Mouse (Mus musculus): ENCODE measurements around the gene Kcnj13. TPM values are rescaled to one million over a fixed set of nuclear protein-coding genes. Genes with fewer than 3 reads are reported as not detected.
A peak's percentile ranks its signal among the peaks of the same experiment; 100 is the strongest.

Kcnj13 gene
- under 1 TPM in 1 of 2 experiments, not detected in 1; 0.25 TPM for total RNA-seq (2021)
- long read RNA-seq, experiment 1, result 0 reads
- long read RNA-seq, experiment 2, result 0 reads

GRCm38 (mm10) chr1:87394594-87394993 lies at the start of gene Kcnj13:
TSS of gene Kcnj13 (minus strand) at chr1:87394729.
- no peak for TF ChIP-seq CTCF (IDR thresholded peaks at IDR 0.05)
- Histone ChIP-seq H3K4me3 (no peak within 1 kb of the TSS), H3K27ac (no peak within 1 kb of the TSS)
- no peak for DNase-seq
- intact Hi-C loops (cut with DNase I), result no loop called here

- no peak for DNase-seq
- TF ChIP-seq CTCF (IDR thresholded peaks at IDR 0.05), result no peak
- Histone ChIP-seq H3K4me3 (no peak overlapping the region), H3K27ac (no peak overlapping the region)
- intact Hi-C loops (cut with DNase I), result no loop called here
These were observed 42.1 kb upstream of the Kcnj13 start for GRCm38 (mm10) chr1:87436583-87436982.

GRCm38 (mm10) chr1:87435125-87435524 lies 40.6 kb upstream of the Kcnj13 start:
- Histone ChIP-seq H3K27ac (peak overlapping the region; percentile 35; the same call in 1 of the 2 replicates), H3K4me3 (no peak overlapping the region)
- DNase-seq, result no peak
- no peak for TF ChIP-seq CTCF (IDR thresholded peaks at IDR 0.05)
- intact Hi-C loops (cut with DNase I), result no loop called here

DNA sequence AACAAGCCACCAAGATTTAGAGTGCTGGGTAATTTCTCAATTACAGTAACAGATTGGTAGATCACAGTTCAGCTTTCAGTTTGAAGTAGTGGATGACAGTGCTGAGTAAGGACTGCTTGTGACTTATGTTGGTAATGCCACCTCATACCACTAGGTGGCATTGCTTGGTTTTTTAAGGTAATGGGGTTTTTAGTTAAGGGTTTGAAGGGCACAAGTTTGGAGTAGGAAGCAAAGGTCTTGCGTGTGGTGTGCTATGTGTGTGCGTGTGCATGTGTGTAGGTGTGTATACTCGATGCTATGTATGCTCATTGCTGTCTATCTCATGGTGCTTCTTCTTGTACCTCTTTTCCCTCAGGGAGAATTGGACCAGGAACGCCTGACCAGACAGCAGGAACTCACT lies 24.2 kb upstream of the Kcnj13 start:
- no peak overlapping the region for H3K27ac ChIP-seq
- intact Hi-C loops (cut with DNase I), result no loop called here
- TF ChIP-seq CTCF (IDR thresholded peaks at IDR 0.05), result peak; percentile 76
- DNase-seq, result no peak
- H3K4me3 ChIP-seq, result no peak overlapping the region

GRCm38 (mm10) chr1:87409380-87409779 lies 14.9 kb upstream of the Kcnj13 start:
- intact Hi-C loops (cut with DNase I), result no loop called here

GRCm38 (mm10) chr1:87406012-87406411 lies 11.5 kb upstream of the Kcnj13 start:
- TF ChIP-seq CTCF (IDR thresholded peaks at IDR 0.05), result no peak
- no peak overlapping the region for H3K4me3 ChIP-seq
- no peak for DNase-seq
- H3K27ac ChIP-seq, result no peak overlapping the region
- intact Hi-C loops (cut with DNase I), result no loop called here

More at GRCm38 (mm10) chr1:87409380-87409779, 14.9 kb upstream of the Kcnj13 start:
- Histone ChIP-seq H3K27ac (no peak overlapping the region), H3K4me3 (no peak overlapping the region)
- no peak for TF ChIP-seq CTCF (IDR thresholded peaks at IDR 0.05)
- no peak for DNase-seq

DNA sequence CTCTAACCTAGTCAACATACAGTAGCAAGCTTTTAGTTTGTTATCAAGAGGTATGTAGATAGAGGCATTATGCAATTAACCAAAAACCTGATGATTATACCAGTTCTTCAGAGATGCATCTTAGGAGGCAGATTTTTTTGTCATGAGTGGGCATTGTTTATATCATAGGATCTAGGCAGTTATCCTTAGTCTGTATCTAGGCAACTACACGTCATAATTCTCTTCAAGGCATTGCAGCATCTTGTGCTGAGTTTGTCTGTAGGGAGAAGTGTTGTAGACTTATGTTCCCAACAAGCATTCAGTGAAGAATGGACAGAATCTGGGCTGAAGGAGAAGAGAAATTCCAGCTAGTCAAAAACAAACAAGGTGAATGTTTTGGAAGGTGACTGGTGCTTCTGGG lies 10.2 kb upstream of the Kcnj13 start:
- no peak for TF ChIP-seq CTCF (IDR thresholded peaks at IDR 0.05)
- intact Hi-C loops (cut with DNase I), result no loop called here

DNA sequence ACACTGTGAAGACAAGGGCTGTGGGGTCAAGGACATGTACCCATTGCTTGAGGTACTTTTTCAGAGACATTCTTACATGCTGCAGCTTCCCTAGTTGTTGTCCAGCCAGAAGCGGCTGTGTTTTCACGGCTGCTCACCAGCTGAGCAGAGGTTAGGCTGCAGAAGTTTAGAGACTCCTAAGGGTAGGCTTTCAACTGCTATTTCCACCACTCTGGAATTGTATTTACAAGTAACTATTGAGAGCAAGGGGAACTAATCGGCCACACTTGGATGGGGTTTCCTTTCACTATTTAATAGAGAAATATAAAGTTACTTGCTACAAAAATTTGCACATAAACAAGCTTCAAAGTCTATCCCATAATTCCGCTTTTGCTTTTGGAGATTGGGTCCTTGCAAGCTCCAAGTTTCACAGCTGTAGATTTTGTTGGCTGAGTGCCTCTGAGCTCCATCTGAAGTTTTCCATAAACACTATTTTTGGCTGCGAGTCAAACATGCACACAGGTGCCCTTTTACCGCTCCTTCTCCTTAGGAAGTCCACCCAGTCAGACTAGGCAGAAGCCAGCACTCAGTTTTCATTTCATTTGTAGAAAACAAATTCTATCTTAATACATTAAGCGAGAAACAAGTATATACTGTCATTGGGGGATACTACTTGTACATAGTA lies 2.5 kb upstream of the Kcnj13 start:
- H3K27ac ChIP-seq, result no peak overlapping the region
- intact Hi-C loops (cut with DNase I), result no loop called here
- DNase-seq, result no peak
- TF ChIP-seq CTCF (IDR thresholded peaks at IDR 0.05), result no peak
- no peak overlapping the region for H3K4me3 ChIP-seq

More for the DNA sequence above, 10.2 kb upstream of the Kcnj13 start:
- DNase-seq, result no peak
- Histone ChIP-seq H3K27ac (no peak overlapping the region), H3K4me3 (no peak overlapping the region)

DNA sequence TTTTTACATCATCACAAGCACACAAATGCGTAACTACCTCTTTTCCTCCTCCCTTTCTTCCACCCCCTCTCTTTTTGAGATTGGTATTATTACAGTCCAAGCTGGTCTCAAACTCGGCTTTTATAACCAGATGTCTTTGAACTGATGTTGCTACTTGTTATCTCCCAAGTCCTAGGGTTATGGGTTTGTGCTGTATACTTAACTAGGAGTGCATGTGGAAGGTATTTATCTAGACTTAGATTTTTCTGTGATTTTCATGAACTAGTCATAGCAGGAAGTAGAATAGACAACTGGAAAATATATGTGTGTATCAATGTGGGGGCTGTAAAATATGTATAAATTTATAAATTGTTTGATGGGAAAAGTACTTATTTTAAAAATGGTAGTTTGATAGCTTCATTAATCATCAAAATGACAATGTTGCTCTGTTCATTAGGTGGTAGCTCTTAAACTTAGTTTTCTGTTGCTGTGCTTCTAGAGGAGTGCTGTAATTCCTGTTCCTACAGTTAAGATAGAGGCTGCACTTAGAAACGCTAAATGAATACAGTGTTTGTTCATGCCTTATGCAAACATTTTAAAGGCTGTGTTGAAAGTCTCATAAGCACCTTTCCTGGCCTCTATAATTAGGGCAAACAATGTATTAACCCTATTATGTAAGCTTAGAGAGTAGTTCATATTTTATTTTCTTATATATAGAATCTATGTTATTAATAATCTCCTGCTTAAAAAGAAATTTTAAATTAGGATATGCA lies 909 bp downstream of the Kcnj13 start:
- DNase-seq, result no peak
- H3K27ac ChIP-seq, result no peak overlapping the region
- intact Hi-C loops (cut with DNase I), result no loop called here
- H3K4me3 ChIP-seq, result no peak overlapping the region
- TF ChIP-seq CTCF (IDR thresholded peaks at IDR 0.05), result no peak

- DNase-seq, result no peak
- Histone ChIP-seq H3K27ac (no peak overlapping the region), H3K4me3 (no peak overlapping the region)
- no peak for TF ChIP-seq CTCF (IDR thresholded peaks at IDR 0.05)
- intact Hi-C loops (cut with DNase I), result no loop called here
These were observed 8.0 kb downstream of the Kcnj13 start for GRCm38 (mm10) chr1:87386436-87387092.

GRCm38 (mm10) chr1:87381152-87381551 lies 13.4 kb downstream of the Kcnj13 start:
- intact Hi-C loops (cut with DNase I), result no loop called here
- no peak for DNase-seq
- Histone ChIP-seq H3K4me3 (no peak overlapping the region), H3K27ac (no peak overlapping the region)
- no peak for TF ChIP-seq CTCF (IDR thresholded peaks at IDR 0.05)

DNA sequence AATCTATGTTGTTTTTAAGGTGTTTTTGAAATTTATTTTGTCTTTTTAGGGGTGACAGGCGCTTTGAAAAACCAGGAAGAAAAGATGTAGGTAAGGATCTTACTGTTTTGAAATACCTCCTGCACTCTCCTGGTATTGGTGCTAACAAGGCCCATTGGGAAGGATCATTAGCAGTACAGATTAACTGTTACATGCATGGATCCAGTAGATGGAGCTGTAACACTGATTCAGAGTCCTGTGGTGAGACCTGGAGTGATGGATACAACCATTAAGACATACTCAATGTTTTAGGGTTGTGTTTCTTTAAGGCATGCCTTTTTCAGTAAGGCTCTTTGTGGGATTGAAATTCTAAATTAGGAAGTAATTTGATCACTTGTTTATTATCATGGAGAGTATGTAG lies 14.6 kb downstream of the Kcnj13 start:
- Histone ChIP-seq H3K27ac (no peak overlapping the region), H3K4me3 (no peak overlapping the region)
- peak; percentile 38 for TF ChIP-seq CTCF (IDR thresholded peaks at IDR 0.05)
- intact Hi-C loops (cut with DNase I), result no loop called here
- no peak for DNase-seq

GRCm38 (mm10) chr1:87378024-87378560 lies 16.4 kb downstream of the Kcnj13 start:
- H3K4me3 ChIP-seq, result no peak overlapping the region
- H3K27ac ChIP-seq, result no peak overlapping the region
- DNase-seq, result no peak
- TF ChIP-seq CTCF (IDR thresholded peaks at IDR 0.05), result no peak
- intact Hi-C loops (cut with DNase I), result no loop called here

Measured in gastrocnemius, adult 2 months (tissue).